Mouse (Mus musculus) lung, embryonic 16.5 days (tissue): ENCODE results near the gene Limch1. TPM values are rescaled to one million over a fixed set of nuclear protein-coding genes. Genes with fewer than 3 reads are reported as not detected.

ENCODE experiments used
- ATAC-seq: fragments of 200-750 bp; cut with Nextera tagmentation; 2 replicates; pipeline ENCODE4 v1.8.0; 2017; ENCODE audit warnings: low read depth, mild to moderate bottlenecking, moderate library complexity
- H3K27ac ChIP-seq: fragments of 300-500 bp; sonication (generic); 2 replicates; pipeline ENCODE4 v1.5.1; 2014; ENCODE audit warnings: mild to moderate bottlenecking, control low read depth, low read length
- H3K27me3 ChIP-seq: fragments of 300-500 bp; sonication (generic); 2 replicates; pipeline ENCODE4 v1.6.1; 2014; ENCODE audit warnings: low read depth, low read length, mixed read lengths; ENCODE audit not compliant: control insufficient read depth, insufficient read depth
- H3K36me3 ChIP-seq: fragments of 300-500 bp; sonication (generic); 2 replicates; pipeline ENCODE4 v1.6.1; 2014; ENCODE audit warnings: low read length; ENCODE audit not compliant: control insufficient read depth, insufficient read depth
- H3K4me1 ChIP-seq: fragments of 300-500 bp; sonication (generic); replicated peaks from 2 replicates; pipeline ENCODE4 v1.6.1; 2014; ENCODE audit warnings: low read length, mixed read lengths; ENCODE audit not compliant: control insufficient read depth, insufficient read depth
- H3K4me2 ChIP-seq: fragments of 300-500 bp; sonication (generic); 2 replicates; pipeline ENCODE4 v1.6.1; 2014; ENCODE audit warnings: low read depth, low read length, control low read depth
- H3K4me3 ChIP-seq: fragments of 300-500 bp; sonication (generic); 2 replicates; pipeline ENCODE4 v1.5.1; 2014; ENCODE audit warnings: mild to moderate bottlenecking, low read length, control low read depth
- H3K9ac ChIP-seq: fragments of 300-500 bp; sonication (generic); 2 replicates; pipeline ENCODE4 v1.6.1; 2014; ENCODE audit warnings: low read length, control low read depth
- H3K9me3 ChIP-seq: fragments of 300-500 bp; sonication (generic); 2 replicates; pipeline ENCODE4 v1.6.1; 2016; ENCODE audit warnings: low read length; ENCODE audit not compliant: control insufficient read depth
- WGBS: fragments of 180-500 bp; shearing (Covaris S2); extraction: QIAGEN DNeasy Blood & Tissue Kit; methylation state at CpG from one replicate; pipeline ENCODE4 v1.1.7; 2014; 5-methylcytosine and 5-hydroxymethylcytosine counted together
- polyA plus RNA-seq: library from polyadenylated mRNA; unstranded; fragments of >200 nt; fragmentation: Nextera tagmentation; extraction: Ambion mirVana; gene quantifications from 2 replicates; pipeline ENCODE4 v1.2.1, GENCODE M21; 2015

Limch1 gene
- polyA plus RNA-seq, 1 experiment from 2014 or later: 97.4 TPM

DNA sequence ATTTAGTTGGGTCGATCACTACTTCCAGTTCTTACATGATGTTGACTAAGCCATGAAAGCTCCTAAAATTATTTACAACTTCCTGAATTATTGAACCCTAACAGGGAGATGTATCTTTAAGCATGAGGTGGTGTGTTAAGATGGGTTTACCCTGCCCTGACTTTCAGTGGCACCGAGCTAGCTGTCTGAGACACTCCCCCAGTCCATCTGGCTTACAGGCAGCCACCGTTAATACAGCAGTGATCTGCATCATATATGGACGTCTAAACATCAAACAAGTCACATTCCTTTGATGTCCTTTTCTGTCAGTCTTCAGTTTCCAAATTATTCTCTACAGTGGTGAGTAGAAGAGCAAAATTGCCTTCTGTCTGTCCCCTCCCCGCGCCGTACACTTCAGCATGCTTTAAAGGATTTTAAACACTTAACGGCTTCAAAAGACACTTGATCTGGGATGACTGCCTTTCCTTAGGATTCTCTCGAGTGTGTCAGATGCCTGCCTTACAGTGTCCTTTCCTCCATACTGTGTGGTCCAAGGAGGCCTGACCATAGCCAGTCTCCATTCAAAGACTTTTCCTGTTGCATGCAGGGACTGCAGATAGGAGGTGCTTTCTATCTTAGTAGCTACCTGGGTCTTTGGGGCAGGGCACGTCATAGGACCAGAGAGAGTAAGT is 187.6 kb downstream of the Limch1 start:
- ATAC-seq: no peak
- peaks cover 7% of the 10 kb centered on the region; the same call in 1 of the 2 replicates for H3K4me1 ChIP-seq

DNA sequence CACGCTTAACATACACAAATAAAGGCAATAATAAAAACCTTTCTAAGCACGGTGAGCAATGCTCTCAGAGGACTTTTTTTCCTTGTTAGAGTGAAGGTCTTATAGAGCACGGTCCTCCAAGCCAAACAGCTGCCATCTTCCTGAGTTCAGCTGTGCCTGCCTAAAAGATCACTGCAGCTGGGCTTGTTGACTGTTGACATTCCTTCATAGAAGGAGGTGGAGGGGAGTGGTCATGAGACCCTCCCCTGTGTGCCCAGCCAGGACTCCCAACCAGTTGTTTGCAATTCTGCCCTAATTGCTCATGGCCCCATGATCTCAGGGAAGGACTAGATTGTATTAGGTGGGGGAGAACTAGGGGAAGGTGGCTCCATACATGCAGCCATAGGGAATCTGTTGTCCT is 189.0 kb downstream of the Limch1 start:
- ATAC-seq: no peak
- Histone ChIP-seq H3K4me2 (no peak overlapping the region), H3K27me3 (no peaks in the 10 kb centered on the region), H3K4me3 (no peak overlapping the region), H3K9ac (no peak overlapping the region), H3K4me1 (peaks cover 10% of the 10 kb centered on the region; the same call in 1 of the 2 replicates), H3K27ac (no peak overlapping the region), H3K9me3 (no peaks in the 10 kb centered on the region), H3K36me3 (no peaks in the 10 kb centered on the region)
- 72% methylated on average over 3 of the region's 3 CpGs for WGBS

More for the DNA sequence above, 187.6 kb downstream of the Limch1 start:
- no peaks in the 10 kb centered on the region for H3K36me3 ChIP-seq
- WGBS: 48% methylated on average over 10 of the region's 10 CpGs
- H3K4me2 ChIP-seq: no peak overlapping the region
- H3K9ac ChIP-seq: no peak overlapping the region
- no peak overlapping the region for H3K4me3 ChIP-seq
- H3K27ac ChIP-seq: no peak overlapping the region
- H3K27me3 ChIP-seq: no peaks in the 10 kb centered on the region
- H3K9me3 ChIP-seq: no peaks in the 10 kb centered on the region

DNA sequence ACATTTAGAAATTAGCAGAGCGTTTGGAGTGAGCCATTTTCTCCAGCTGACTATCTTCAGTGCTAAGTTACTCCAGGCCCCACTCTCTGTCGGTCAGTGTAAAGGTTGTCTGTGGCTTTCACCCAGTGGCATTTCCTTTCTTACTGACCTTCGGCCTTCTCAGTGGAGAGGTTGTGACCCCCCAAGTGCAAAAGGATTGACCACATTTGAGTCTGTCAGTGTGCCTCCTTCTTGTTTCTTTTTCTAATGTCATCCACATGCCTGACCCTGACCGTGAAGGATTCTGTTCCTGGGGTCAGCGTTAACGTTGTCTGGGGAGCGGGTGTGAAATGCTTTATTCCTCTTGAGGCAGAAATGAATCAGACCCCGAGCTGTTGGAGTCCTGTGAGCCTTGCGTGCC is 191.7 kb downstream of the Limch1 start:
- Histone ChIP-seq H3K4me2 (no peak overlapping the region), H3K27me3 (no peaks in the 10 kb centered on the region), H3K4me3 (no peak overlapping the region), H3K4me1 (peaks cover 13% of the 10 kb centered on the region; the same call in 1 of the 2 replicates), H3K9ac (no peak overlapping the region), H3K27ac (no peak overlapping the region), H3K36me3 (no peaks in the 10 kb centered on the region), H3K9me3 (no peaks in the 10 kb centered on the region)
- 52% methylated on average over 9 of the region's 9 CpGs for WGBS
- peak; percentile 75 for ATAC-seq

DNA sequence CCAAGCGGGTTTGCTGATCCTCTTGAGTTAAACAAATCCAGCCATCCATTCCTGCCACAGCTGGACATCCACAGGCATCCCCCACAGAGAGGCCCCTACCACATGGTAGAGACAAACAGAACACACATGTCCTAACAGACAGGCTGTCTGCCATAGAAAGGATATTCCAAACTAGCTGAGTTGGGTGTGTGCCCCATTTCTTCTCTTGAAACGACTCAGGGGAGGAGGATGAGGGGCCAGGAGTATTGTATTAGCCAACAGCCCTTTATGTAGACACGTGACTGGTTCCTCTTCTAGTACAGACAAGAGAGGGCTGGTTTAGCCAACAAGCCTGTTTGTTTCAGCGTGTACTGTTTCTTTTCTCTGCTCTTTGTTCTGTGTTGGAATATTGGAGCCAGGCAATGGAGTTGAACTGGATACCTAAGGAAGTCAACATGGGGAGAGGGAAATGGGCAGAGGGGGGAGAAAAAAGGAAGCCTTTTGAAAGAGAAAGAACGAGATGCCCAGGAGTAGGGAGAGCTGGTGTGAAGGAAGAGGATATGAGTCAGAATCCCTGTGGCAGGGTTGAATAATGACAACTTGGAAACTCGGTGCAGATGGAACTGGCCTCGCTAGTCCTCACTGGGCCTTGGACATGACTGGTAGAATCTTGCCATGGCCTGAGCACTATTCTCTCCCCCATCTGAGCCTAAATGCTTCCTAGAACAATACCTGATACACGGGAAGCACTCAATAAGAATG is 196.3 kb downstream of the Limch1 start:
- H3K36me3 ChIP-seq: no peaks in the 10 kb centered on the region
- peaks cover 15% of the 10 kb centered on the region for H3K4me1 ChIP-seq
- WGBS: 60% methylated on average over 8 of the region's 8 CpGs
- H3K9ac ChIP-seq: no peak overlapping the region
- peak overlapping the region; percentile 17 for H3K27ac ChIP-seq
- ATAC-seq: peak; percentile 44
- no peaks in the 10 kb centered on the region for H3K27me3 ChIP-seq
- no peaks in the 10 kb centered on the region for H3K9me3 ChIP-seq
- H3K4me2 ChIP-seq: no peak overlapping the region
- H3K4me3 ChIP-seq: no peak overlapping the region

DNA sequence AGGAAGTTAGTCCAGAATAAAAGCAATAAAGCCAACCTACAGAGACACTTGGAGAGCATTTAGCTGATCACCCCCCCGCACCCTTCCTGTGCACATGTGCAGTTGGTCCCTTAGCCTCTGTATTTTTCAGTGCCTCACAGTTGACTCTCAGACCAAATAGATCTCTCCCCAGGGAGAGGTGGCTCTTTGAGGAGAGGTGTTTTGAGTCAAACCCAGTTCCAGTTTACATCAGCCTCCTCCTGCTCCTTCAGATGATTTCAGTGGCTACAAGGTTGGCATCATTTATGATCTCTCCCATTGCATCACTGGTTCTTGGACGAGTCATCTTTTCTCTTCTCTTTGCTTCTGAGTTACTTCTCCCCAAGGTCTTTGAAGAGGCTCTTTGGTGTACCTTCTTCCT is 197.3 kb downstream of the Limch1 start:
- Histone ChIP-seq H3K27me3 (no peaks in the 10 kb centered on the region), H3K4me2 (no peak overlapping the region), H3K36me3 (no peaks in the 10 kb centered on the region), H3K9ac (no peak overlapping the region), H3K4me1 (peaks cover 18% of the 10 kb centered on the region), H3K27ac (no peak overlapping the region), H3K9me3 (no peaks in the 10 kb centered on the region), H3K4me3 (no peak overlapping the region)
- 80% methylated on average over 2 of the region's 2 CpGs for WGBS
- no peak for ATAC-seq

DNA sequence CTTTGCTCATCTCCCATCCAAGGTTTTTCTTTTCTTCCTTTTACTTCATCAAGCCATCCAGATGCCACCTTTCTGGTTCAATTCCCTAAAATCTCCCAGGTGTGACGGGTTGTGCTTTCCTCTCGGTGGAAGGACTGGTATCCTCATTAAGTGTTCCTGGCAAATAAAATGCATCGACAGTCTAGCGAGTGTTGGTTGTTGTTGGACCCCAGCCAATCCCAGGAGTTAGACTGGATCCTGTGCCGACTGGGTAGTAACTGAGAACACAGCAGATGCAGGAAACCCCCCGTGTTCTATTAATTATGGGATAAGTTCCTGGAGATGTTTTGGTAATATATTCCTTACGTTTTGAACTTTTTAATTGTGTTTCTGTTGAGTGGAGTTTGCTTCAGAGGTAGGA is 197.9 kb downstream of the Limch1 start:
- no peak overlapping the region for H3K27ac ChIP-seq
- 38% methylated on average over 7 of the region's 7 CpGs for WGBS
- H3K27me3 ChIP-seq: no peaks in the 10 kb centered on the region
- no peak for ATAC-seq
- H3K4me3 ChIP-seq: no peak overlapping the region
- H3K9me3 ChIP-seq: no peaks in the 10 kb centered on the region
- H3K4me2 ChIP-seq: no peak overlapping the region
- H3K36me3 ChIP-seq: no peaks in the 10 kb centered on the region
- peaks cover 23% of the 10 kb centered on the region for H3K4me1 ChIP-seq
- H3K9ac ChIP-seq: no peak overlapping the region

DNA sequence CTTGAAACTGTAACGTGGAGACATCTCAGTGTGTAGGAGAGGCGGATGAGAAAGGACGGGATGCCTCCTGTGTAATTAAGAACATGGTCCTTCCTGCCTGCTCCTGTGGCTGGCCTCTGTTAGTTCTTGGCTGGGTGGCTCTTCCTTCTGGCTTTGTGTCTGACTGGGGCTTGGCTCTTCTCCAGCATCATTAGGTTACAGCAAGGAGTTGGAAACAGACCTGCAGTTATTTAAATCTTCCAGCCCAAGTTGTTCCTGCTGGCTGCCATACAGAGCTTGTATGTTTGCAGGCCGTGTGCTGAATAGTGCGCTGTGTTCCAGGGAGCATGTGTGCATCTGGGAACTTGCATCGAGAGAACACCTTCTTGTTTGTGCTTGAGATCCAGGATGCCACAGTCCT is 202.3 kb downstream of the Limch1 start:
- no peak overlapping the region for H3K9ac ChIP-seq
- H3K4me1 ChIP-seq: peaks cover 23% of the 10 kb centered on the region
- H3K4me3 ChIP-seq: no peak overlapping the region
- H3K36me3 ChIP-seq: peaks cover 3% of the 10 kb centered on the region; the same call in 1 of the 2 replicates
- 0 out of 2 replicates have a peak, but pooled peaks cover 3% of the 10 kb centered on the region for H3K9me3 ChIP-seq
- no peak overlapping the region for H3K4me2 ChIP-seq
- peak overlapping the region; percentile 45 for H3K27ac ChIP-seq
- no peaks in the 10 kb centered on the region for H3K27me3 ChIP-seq
- WGBS: 41% methylated on average over 6 of the region's 6 CpGs
- ATAC-seq: peak; percentile 79

DNA sequence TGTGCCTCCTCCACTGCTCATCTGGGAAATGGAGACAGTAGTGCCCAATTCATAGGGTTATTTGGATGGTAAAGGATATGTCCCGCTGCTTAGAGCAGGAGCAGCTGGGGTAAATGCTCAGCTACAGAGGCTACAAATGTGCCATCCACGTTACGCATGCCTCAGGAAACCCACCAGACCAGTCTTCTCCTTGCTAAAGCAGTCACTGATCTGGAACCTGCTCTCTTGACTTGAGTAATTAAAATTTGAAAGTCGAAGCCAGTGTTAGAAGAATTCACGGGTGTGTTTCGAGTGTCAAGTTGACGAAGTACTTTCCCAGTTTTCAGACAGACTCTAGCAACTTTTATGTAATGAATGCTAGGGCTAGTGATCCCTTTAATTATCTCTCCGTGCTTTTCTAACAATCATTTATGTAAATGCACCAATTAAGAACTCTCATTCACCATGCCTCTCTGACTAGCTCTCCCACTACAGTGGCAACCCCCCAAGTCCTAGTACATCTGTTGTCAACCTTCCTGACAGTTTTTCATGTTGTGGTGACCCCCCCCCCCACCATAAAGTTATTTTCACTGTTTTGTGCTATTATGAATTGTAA is 203.6 kb downstream of the Limch1 start:
- H3K4me1 ChIP-seq: peaks cover 17% of the 10 kb centered on the region
- peak overlapping the region; percentile 33; the same call in 1 of the 2 replicates for H3K27ac ChIP-seq
- ATAC-seq: no peak
- no peak overlapping the region for H3K4me2 ChIP-seq
- H3K9ac ChIP-seq: no peak overlapping the region
- no peaks in the 10 kb centered on the region for H3K27me3 ChIP-seq
- 61% methylated on average over 8 of the region's 8 CpGs for WGBS
- H3K36me3 ChIP-seq: peaks cover 4% of the 10 kb centered on the region; the same call in 1 of the 2 replicates
- H3K9me3 ChIP-seq: 0 out of 2 replicates have a peak, but pooled peaks cover 3% of the 10 kb centered on the region
- no peak overlapping the region for H3K4me3 ChIP-seq

DNA sequence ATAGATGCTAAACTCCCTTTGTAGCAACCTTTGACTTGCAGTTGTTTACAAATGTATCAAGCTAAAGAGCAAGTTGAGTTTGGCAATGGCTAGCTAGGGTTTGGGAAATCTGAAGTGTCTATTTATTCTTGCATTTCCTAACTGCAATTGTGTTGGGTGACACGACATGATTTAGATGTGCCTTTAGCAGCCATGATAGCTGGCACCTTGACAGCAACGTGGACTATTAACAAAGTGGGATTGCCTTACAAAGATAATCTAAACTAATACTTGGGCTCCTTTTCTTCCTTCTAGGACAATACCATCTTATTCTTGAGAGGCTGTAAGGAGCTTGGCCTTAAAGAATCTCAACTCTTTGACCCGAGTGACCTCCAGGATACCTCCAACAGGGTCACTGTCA is 207.7 kb downstream of the Limch1 start:
- 59% methylated on average over 3 of the region's 3 CpGs for WGBS

More for the DNA sequence above, 207.7 kb downstream of the Limch1 start:
- H3K4me1 ChIP-seq: peaks cover 11% of the 10 kb centered on the region
- H3K9me3 ChIP-seq: 0 out of 2 replicates have a peak, but pooled peaks cover 3% of the 10 kb centered on the region
- no peaks in the 10 kb centered on the region for H3K27me3 ChIP-seq
- no peak overlapping the region for H3K9ac ChIP-seq
- H3K4me3 ChIP-seq: no peak overlapping the region
- no peak for ATAC-seq
- H3K36me3 ChIP-seq: peaks cover 6% of the 10 kb centered on the region; the same call in 1 of the 2 replicates
- no peak overlapping the region for H3K4me2 ChIP-seq
- H3K27ac ChIP-seq: no peak overlapping the region
